Mouse (Mus musculus) forebrain, embryonic 16.5 days (tissue): ENCODE measurements around the gene Bmp5. TPM values are rescaled to one million over a fixed set of nuclear protein-coding genes. Genes with fewer than 3 reads are reported as not detected.

ENCODE experiments used
- ATAC-seq: fragments of 200-750 bp; cut with Nextera tagmentation; 2 replicates; pipeline ENCODE4 v1.8.0; 2017; ENCODE audit warnings: mild to moderate bottlenecking, moderate library complexity
- H3K27ac ChIP-seq: fragments of 300-500 bp; sonication (generic); 2 replicates; pipeline ENCODE4 v1.5.1; 2014; ENCODE audit warnings: low read length, control low read depth
- H3K27me3 ChIP-seq: fragments of 300-500 bp; sonication (generic); replicated peaks from 2 replicates; pipeline ENCODE4 v1.6.1; 2014; ENCODE audit warnings: low read length; ENCODE audit not compliant: control insufficient read depth, insufficient read depth
- H3K36me3 ChIP-seq: fragments of 300-500 bp; sonication (generic); 2 replicates; pipeline ENCODE4 v1.6.1; 2014; ENCODE audit not compliant: control insufficient read depth, insufficient read depth
- H3K4me1 ChIP-seq: fragments of 300-500 bp; sonication (generic); replicated peaks from 2 replicates; pipeline ENCODE4 v1.6.1; 2014; ENCODE audit warnings: low read length; ENCODE audit not compliant: control insufficient read depth, insufficient read depth
- H3K4me2 ChIP-seq: fragments of 300-500 bp; sonication (generic); 2 replicates; pipeline ENCODE4 v1.6.1; 2014; ENCODE audit warnings: mild to moderate bottlenecking, low read length, control low read depth
- H3K4me3 ChIP-seq: fragments of 300-500 bp; sonication (generic); replicated peaks from 2 replicates; pipeline ENCODE4 v1.5.1; 2014; ENCODE audit warnings: mild to moderate bottlenecking, low read length, control low read depth
- H3K9ac ChIP-seq: fragments of 300-500 bp; sonication (generic); replicated peaks from 2 replicates; pipeline ENCODE4 v1.6.1; 2014; ENCODE audit warnings: low read depth, low read length, control low read depth
- H3K9me3 ChIP-seq: fragments of 300-500 bp; sonication (generic); 2 replicates; pipeline ENCODE4 v1.6.1; 2016; ENCODE audit warnings: low read length; ENCODE audit not compliant: control insufficient read depth
- WGBS: fragments of 180-500 bp; shearing (Covaris S2); extraction: QIAGEN DNeasy Blood & Tissue Kit; methylation state at CpG from one replicate; pipeline ENCODE4 v1.1.7; 2014; 5-methylcytosine and 5-hydroxymethylcytosine counted together
- polyA plus RNA-seq: library from polyadenylated mRNA; unstranded; fragments of >200 nt; fragmentation: Nextera tagmentation; extraction: Ambion mirVana; gene quantifications from 2 replicates; pipeline ENCODE4 v1.2.1, GENCODE M21; 2015

Gene Bmp5
- polyA plus RNA-seq, 1 experiment from 2014 or later: 2.0 TPM

DNA sequence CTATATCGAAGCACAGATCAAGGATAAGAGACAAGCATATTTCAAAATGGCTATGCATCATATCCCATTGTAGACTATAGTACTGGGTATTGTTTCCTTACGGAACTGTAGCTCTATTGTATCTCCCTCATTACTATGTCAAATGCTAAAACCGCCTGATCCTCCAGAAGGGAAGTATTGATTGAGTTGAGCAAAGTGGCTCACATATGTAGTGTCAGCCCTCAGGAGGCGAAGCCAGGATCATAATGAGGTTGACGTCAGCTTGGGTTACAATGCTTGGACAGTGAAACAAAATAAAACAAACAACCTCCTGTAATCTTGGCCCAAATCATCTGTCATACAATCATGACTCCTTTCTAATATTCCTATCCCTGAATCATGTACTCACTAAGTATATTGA, 43.2 kb downstream of the Bmp5 start:
- Histone ChIP-seq H3K9ac (no peak overlapping the region), H3K4me3 (no peak overlapping the region), H3K36me3 (no peaks in the 10 kb centered on the region), H3K4me2 (no peak overlapping the region), H3K27me3 (no peaks in the 10 kb centered on the region), H3K27ac (no peak overlapping the region), H3K9me3 (no peaks in the 10 kb centered on the region), H3K4me1 (no peaks in the 10 kb centered on the region)
- WGBS: 86% methylated on average over 5 of the region's 5 CpGs
- no peak for ATAC-seq

DNA sequence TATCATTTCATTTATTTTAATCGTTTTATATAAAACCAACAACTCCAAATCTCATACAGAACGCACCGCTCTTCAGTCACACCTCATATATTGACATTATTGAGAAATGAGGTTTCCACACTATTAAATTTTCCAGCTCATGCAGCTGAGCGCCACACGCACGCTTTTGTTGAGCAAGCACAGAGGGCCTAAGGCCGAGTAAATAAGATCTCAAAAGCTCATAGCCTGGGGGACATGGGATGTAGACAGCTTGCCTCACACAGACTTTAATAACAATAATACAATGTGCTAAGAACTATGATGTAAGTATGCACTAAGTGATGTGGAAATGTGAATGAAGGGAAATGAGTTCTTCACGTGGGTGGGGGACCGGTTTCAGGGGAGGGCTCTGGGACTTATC, 57.3 kb downstream of the Bmp5 start:
- H3K9ac ChIP-seq: no peak overlapping the region
- H3K4me3 ChIP-seq: no peak overlapping the region
- H3K27ac ChIP-seq: no peak overlapping the region
- no peak overlapping the region for H3K4me2 ChIP-seq
- ATAC-seq: no peak
- no peaks in the 10 kb centered on the region for H3K9me3 ChIP-seq
- no peaks in the 10 kb centered on the region for H3K4me1 ChIP-seq
- no peaks in the 10 kb centered on the region for H3K27me3 ChIP-seq
- no peaks in the 10 kb centered on the region for H3K36me3 ChIP-seq
- WGBS: 63% methylated on average over 9 of the region's 9 CpGs

DNA sequence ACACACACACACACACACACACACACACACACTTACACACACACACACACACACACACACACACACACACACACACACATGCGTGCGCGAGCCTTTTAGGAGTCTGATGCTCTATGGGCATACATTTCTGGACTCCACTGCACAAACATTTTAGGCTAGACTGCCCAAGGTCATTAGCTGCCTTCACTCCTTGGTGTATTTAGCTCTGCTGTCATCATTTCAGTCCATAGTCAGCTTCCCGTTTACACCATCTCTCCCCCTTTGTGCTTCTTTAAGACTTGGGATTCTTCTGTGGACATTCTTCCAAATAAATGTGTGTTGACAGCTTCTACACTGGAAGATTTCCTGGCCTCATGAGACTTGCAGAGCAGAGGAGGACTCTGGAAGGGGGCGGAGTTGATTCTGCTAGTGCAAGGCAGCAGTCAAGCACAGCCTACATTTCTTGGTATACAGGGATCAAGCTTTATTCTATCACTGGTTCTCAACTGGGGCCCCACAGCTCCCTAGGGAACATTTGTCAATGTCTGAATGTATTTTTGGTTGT, 58.1 kb downstream of the Bmp5 start:
- 80% methylated on average over 5 of the region's 5 CpGs for WGBS
- no peak for ATAC-seq
- Histone ChIP-seq H3K4me1 (no peaks in the 10 kb centered on the region), H3K9me3 (no peaks in the 10 kb centered on the region), H3K4me2 (no peak overlapping the region), H3K27me3 (no peaks in the 10 kb centered on the region), H3K27ac (no peak overlapping the region), H3K4me3 (no peak overlapping the region), H3K9ac (no peak overlapping the region), H3K36me3 (no peaks in the 10 kb centered on the region)

DNA sequence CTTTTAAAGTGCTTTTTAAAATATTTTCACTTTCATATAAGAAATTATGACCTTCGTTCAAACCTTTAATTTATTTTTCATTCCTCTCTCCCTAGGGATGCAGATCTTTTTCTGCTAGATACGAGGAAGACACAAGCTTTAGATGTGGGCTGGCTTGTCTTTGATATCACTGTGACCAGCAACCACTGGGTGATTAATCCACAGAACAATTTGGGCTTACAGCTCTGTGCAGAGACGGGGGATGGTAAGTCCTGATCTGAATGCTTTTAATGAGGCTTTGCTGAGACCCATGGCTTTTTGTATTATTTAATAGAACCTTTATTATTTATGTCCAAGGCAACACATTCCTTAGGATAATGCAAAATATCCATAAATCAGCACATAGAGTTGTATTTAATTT, 64.3 kb downstream of the Bmp5 start:
- Histone ChIP-seq H3K27me3 (no peaks in the 10 kb centered on the region), H3K36me3 (no peaks in the 10 kb centered on the region), H3K27ac (no peak overlapping the region), H3K4me2 (no peak overlapping the region), H3K4me3 (no peak overlapping the region), H3K9me3 (no peaks in the 10 kb centered on the region), H3K9ac (no peak overlapping the region), H3K4me1 (no peaks in the 10 kb centered on the region)
- WGBS: 25% methylated on average over 3 of the region's 3 CpGs
- ATAC-seq: no peak

DNA sequence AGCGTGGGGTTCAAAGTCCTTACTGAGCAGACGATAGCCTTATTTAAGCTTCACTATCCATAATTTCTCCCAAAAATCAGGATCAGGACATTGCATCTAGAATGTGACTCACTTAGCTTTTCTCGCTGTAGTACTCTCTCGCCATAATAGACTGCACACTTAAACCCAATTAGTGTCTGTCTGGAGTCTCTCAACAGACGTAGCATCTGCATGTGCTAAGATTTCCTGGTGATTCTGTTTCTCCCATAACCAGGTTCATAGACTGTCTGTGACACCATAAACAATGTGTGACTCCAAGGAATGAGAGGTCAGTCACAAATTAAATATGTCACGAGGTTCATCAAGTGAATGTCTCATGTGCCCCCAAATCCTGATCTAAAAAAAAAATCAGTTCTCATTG, 65.7 kb downstream of the Bmp5 start:
- Histone ChIP-seq H3K4me2 (no peak overlapping the region), H3K27me3 (no peaks in the 10 kb centered on the region), H3K36me3 (no peaks in the 10 kb centered on the region), H3K9me3 (no peaks in the 10 kb centered on the region), H3K27ac (no peak overlapping the region), H3K9ac (no peak overlapping the region), H3K4me1 (no peaks in the 10 kb centered on the region), H3K4me3 (no peak overlapping the region)
- WGBS: 81% methylated on average over 6 of the region's 6 CpGs
- ATAC-seq: no peak

DNA sequence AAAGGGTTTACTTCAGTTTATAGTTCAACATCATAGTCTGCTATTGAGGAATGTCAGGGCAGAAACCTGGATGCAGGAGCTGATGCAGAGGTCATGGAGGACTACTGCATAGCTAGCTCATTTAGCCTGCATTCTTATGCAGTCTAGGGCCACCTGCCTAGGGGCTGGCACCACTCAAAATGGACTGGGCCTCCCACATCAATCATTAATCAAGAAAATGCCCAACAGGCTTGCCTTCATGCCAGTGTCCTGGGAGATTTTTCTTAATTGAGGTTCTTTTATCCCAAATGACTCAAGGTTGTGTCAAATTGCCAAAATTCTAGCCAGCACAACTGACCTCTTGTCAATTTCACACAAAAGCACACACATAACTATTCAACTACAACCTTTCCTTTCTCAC, 70.8 kb downstream of the Bmp5 start:
- no peak overlapping the region for H3K9ac ChIP-seq
- H3K27me3 ChIP-seq: no peaks in the 10 kb centered on the region
- H3K4me1 ChIP-seq: 0 out of 2 replicates have a peak, but pooled peaks cover 2% of the 10 kb centered on the region
- H3K27ac ChIP-seq: no peak overlapping the region
- no peaks in the 10 kb centered on the region for H3K36me3 ChIP-seq
- no peak overlapping the region for H3K4me3 ChIP-seq
- no peak for ATAC-seq
- no peak overlapping the region for H3K4me2 ChIP-seq
- H3K9me3 ChIP-seq: no peaks in the 10 kb centered on the region

DNA sequence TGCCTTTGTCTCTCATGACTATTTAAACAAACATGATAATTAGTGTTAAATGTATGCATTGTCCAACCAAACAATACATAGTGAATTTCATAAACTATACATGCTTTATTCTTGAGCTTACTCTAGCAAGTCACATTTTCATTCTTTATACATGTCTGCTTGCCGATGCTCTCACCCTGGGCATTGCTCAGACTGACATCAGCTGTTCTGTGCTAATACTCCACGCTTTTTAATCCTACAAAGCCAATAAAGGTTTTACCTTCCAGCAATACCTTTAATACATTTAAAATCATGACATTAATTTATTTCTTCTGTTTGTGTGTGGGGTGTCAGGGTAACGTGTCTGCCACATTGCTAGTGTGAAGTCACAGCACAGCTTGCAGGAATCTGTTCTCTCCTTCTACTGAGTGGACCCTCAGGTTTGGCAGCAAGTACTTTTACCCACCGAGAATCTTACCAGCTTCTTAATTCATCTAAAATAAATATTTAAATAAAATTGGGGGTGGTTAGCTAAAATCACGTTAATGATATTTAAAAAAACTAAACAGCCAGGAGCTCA, 75.6 kb downstream of the Bmp5 start:
- ATAC-seq: peak; percentile 89
- H3K4me3 ChIP-seq: no peak overlapping the region
- no peaks in the 10 kb centered on the region for H3K36me3 ChIP-seq
- no peak overlapping the region for H3K9ac ChIP-seq
- H3K4me1 ChIP-seq: 0 out of 2 replicates have a peak, but pooled peaks cover 2% of the 10 kb centered on the region
- H3K9me3 ChIP-seq: no peaks in the 10 kb centered on the region
- 0 out of 2 replicates have a peak overlapping the region, but pooled peaks have one; percentile 5 for H3K27ac ChIP-seq
- H3K4me2 ChIP-seq: no peak overlapping the region
- WGBS: 43% methylated on average over 5 of the region's 5 CpGs
- H3K27me3 ChIP-seq: no peaks in the 10 kb centered on the region

DNA sequence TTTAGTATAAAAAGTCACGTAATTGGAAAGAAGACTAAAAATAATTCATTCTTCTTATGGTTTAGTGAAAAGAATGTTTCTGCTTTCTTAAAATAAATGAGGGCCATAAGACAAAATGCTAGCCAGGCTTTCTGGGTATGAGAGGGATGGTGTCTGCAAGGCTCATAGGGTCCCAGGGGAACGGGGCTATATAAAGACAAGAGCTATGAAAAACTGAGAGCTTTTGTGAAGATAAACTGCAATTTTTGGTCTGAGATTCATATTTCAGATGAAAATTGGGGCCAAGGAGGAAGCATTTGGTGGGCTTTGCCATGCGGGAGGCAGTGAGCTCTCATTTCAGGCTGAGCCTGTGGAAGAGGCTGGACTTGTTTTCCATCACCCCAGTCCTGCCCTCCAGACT, 83.0 kb downstream of the Bmp5 start:
- Histone ChIP-seq H3K4me2 (no peak overlapping the region), H3K27me3 (no peaks in the 10 kb centered on the region), H3K36me3 (no peaks in the 10 kb centered on the region), H3K27ac (no peak overlapping the region), H3K4me1 (no peaks in the 10 kb centered on the region), H3K9me3 (no peaks in the 10 kb centered on the region), H3K9ac (no peak overlapping the region), H3K4me3 (no peak overlapping the region)
- WGBS: 96% methylated on average over 3 of the region's 3 CpGs
- no peak for ATAC-seq

DNA sequence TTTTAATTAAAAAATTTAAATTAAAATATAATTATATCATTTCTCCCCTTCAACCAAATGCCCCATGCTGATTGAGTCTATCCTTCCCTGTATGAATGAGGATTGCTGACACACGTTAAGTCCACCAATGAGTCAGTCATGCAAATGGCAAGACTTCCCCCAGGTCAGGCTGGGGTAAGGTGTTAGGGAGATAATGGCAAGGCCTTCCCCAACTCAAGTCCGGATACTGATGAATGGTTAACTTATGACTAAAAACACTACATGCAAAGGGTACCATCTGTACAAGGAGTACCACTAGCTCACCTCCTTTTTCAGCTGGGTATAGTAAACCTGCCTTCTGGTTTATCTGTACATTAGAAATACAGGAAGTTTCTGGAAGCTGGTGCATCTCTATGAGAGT, 83.8 kb downstream of the Bmp5 start:
- ATAC-seq: no peak

More for the DNA sequence above, 83.8 kb downstream of the Bmp5 start:
- no peaks in the 10 kb centered on the region for H3K27me3 ChIP-seq
- no peak overlapping the region for H3K27ac ChIP-seq
- no peak overlapping the region for H3K4me2 ChIP-seq
- no peaks in the 10 kb centered on the region for H3K36me3 ChIP-seq
- H3K9ac ChIP-seq: no peak overlapping the region
- H3K4me3 ChIP-seq: no peak overlapping the region
- H3K4me1 ChIP-seq: no peaks in the 10 kb centered on the region
- no peaks in the 10 kb centered on the region for H3K9me3 ChIP-seq
- WGBS: 78% methylated on average over 2 of the region's 2 CpGs
